Mouse (Mus musculus): ENCODE results near the gene Glis1. TPM values are rescaled to one million over a fixed set of nuclear protein-coding genes. Genes with fewer than 3 reads are reported as not detected.
A peak's percentile ranks its signal among the peaks of the same experiment; 100 is the strongest.

The Glis1 gene
- total and polyA plus RNA-seq, 2 experiments from 2014 or later = 0.11 TPM; not detected in 1

DNA sequence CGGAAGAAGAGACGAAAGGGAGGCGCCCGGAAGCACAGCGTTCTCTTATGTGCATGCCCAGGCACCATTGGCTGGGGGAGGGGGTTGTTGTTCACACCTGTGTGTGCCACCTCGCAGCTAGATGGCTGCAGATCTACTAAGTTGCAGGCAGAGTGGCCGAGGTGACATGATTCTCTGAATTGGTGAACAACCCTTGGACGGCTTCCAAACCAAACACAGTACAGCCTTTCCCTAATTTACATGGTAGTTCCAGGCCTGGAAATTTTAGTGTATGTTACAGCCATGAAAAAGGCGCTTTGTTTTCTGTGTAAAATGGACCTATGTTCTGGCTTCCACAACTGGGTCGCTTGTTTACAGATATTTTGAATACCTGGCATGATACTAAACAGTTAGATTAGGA, 115.7 kb downstream of the Glis1 start:
- WGBS = 80% methylated on average over 10 of the region's 10 CpGs
- no peak for DNase-seq (ENCODE audit: low spot score)
- no peak overlapping the region for H3K4me2 ChIP-seq (ENCODE audit: low read depth, low read length)
- no peaks in the 10 kb centered on the region for H3K27me3 ChIP-seq (ENCODE audit: control insufficient read depth, insufficient read depth, low read length)
- H3K9ac ChIP-seq (replicated peaks; ENCODE audit: low read depth, low read length) = no peak overlapping the region
- peaks cover 4% of the 10 kb centered on the region; the same call in 1 of the 2 replicates for H3K4me1 ChIP-seq (ENCODE audit: control insufficient read depth, insufficient read depth)
- no peaks in the 10 kb centered on the region for H3K36me3 ChIP-seq (replicated peaks; ENCODE audit: control insufficient read depth, insufficient read depth, low read length)
- ATAC-seq (ENCODE audit: insufficient read depth, low read depth) = no peak
- H3K27ac ChIP-seq (ENCODE audit: low read depth) = no peak overlapping the region
- no peak for TF ChIP-seq EP300 (IDR thresholded peaks at IDR 0.05; ENCODE audit: low read depth)
- TF ChIP-seq CTCF (IDR thresholded peaks at IDR 0.05; ENCODE audit: low read depth) = no peak
- H3K9me3 ChIP-seq (replicated peaks; ENCODE audit: control insufficient read depth, low read length) = no peaks in the 10 kb centered on the region
- H3K4me3 ChIP-seq (ENCODE audit: low read depth, low read length) = no peak overlapping the region

DNA sequence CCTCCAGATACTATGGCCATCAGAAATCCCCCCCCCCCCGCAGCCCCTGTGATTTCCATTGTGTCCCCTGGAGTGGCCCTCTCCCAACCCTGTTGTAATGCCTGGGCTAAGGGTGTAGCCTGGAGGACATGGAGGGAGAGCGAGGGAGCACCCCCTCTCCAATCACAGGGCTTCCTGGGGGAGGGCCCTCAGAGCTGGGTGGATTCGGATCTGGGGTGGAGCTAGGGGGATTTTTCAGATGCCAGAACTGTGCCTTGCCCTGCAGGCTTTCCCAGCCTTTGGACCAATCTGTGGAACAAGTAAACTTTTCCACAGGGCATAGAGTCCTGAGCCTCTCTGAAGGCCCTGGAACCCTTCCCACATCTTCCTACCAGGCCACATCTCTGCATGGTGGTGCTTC, 116.2 kb downstream of the Glis1 start:
- Histone ChIP-seq H3K4me3 (ENCODE audit: low read depth, low read length) (no peak overlapping the region), H3K9ac (replicated peaks; ENCODE audit: low read depth, low read length) (no peak overlapping the region), H3K9me3 (replicated peaks; ENCODE audit: control insufficient read depth, low read length) (no peaks in the 10 kb centered on the region), H3K4me1 (ENCODE audit: control insufficient read depth, insufficient read depth) (peaks cover 4% of the 10 kb centered on the region; the same call in 1 of the 2 replicates), H3K4me2 (ENCODE audit: low read depth, low read length) (no peak overlapping the region), H3K27me3 (ENCODE audit: control insufficient read depth, insufficient read depth, low read length) (no peaks in the 10 kb centered on the region), H3K36me3 (replicated peaks; ENCODE audit: control insufficient read depth, insufficient read depth, low read length) (no peaks in the 10 kb centered on the region), H3K27ac (ENCODE audit: low read depth) (no peak overlapping the region)
- DNase-seq (ENCODE audit: low spot score) (no peak), ATAC-seq (ENCODE audit: insufficient read depth, low read depth) (no peak; the same call in 1 of the 2 replicates)
- 71% methylated on average over 3 of the region's 3 CpGs for WGBS
- TF ChIP-seq CTCF (IDR thresholded peaks at IDR 0.05; ENCODE audit: low read depth) = no peak
- no peak for TF ChIP-seq EP300 (IDR thresholded peaks at IDR 0.05; ENCODE audit: low read depth)

DNA sequence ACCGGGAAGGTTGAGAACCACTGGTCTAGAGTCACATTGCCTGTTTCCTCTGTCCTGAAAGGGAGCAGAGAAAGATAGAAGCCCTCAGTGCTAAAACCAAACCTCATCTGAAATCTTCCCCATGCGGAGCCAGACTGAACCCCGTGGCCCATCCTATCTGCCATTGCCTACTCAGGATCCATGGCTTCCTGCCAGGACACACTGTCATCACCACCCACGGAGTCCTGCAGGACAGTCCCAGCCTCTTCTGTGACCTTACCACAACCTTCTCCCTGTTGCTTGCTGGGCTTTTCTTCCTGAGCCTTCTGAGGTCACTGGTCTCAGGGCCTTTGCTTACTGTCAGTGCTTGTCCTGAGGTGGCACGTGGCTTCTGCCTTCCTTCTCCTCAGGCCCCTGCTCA, 118.3 kb downstream of the Glis1 start:
- DNase-seq (ENCODE audit: low spot score) = peak; percentile 50

DNA sequence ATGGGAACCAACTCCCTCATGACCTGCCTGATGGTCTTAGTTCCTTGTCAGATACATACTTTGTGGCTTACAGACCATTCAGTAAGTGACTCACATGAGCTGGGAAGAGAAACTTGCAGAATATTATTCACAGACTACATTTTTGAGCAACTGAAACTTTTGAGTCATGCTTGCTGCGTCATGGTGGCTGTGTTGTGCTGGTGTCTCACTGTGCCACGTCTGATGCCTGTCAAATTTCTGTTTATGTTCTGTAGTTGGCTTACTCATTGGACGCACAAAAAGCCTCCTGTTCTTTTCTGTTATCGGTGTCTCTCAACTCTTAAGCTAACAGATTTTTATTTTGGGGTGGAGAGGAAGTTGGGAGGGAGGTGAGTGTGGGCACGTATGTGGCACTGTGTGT, 119.4 kb downstream of the Glis1 start:
- no peak for TF ChIP-seq CTCF (IDR thresholded peaks at IDR 0.05; ENCODE audit: low read depth)
- no peak for TF ChIP-seq EP300 (IDR thresholded peaks at IDR 0.05; ENCODE audit: low read depth)
- 72% methylated on average over 5 of the region's 5 CpGs for WGBS
- Histone ChIP-seq H3K9ac (replicated peaks; ENCODE audit: low read depth, low read length) (no peak overlapping the region), H3K4me1 (ENCODE audit: control insufficient read depth, insufficient read depth) (peaks cover 4% of the 10 kb centered on the region; the same call in 1 of the 2 replicates), H3K36me3 (replicated peaks; ENCODE audit: control insufficient read depth, insufficient read depth, low read length) (no peaks in the 10 kb centered on the region), H3K9me3 (replicated peaks; ENCODE audit: control insufficient read depth, low read length) (no peaks in the 10 kb centered on the region), H3K27me3 (ENCODE audit: control insufficient read depth, insufficient read depth, low read length) (no peaks in the 10 kb centered on the region), H3K27ac (ENCODE audit: low read depth) (no peak overlapping the region), H3K4me3 (ENCODE audit: low read depth, low read length) (no peak overlapping the region), H3K4me2 (ENCODE audit: low read depth, low read length) (no peak overlapping the region)
- ATAC-seq (ENCODE audit: insufficient read depth, low read depth) (no peak), DNase-seq (ENCODE audit: low spot score) (no peak)

More for the DNA sequence above, 118.3 kb downstream of the Glis1 start:
- peak; percentile 79 for ATAC-seq (ENCODE audit: insufficient read depth, low read depth)
- Histone ChIP-seq H3K9me3 (replicated peaks; ENCODE audit: control insufficient read depth, low read length) (no peaks in the 10 kb centered on the region), H3K4me1 (ENCODE audit: control insufficient read depth, insufficient read depth) (peaks cover 4% of the 10 kb centered on the region; the same call in 1 of the 2 replicates), H3K4me3 (ENCODE audit: low read depth, low read length) (no peak overlapping the region), H3K27ac (ENCODE audit: low read depth) (no peak overlapping the region), H3K9ac (replicated peaks; ENCODE audit: low read depth, low read length) (no peak overlapping the region), H3K36me3 (replicated peaks; ENCODE audit: control insufficient read depth, insufficient read depth, low read length) (no peaks in the 10 kb centered on the region), H3K4me2 (ENCODE audit: low read depth, low read length) (no peak overlapping the region), H3K27me3 (ENCODE audit: control insufficient read depth, insufficient read depth, low read length) (no peaks in the 10 kb centered on the region)
- whole genome bisulfite sequencing = 25% methylated on average over 5 of the region's 5 CpGs
- TF ChIP-seq EP300 (IDR thresholded peaks at IDR 0.05; ENCODE audit: low read depth) = no peak
- TF ChIP-seq CTCF (IDR thresholded peaks at IDR 0.05; ENCODE audit: low read depth) = no peak

DNA sequence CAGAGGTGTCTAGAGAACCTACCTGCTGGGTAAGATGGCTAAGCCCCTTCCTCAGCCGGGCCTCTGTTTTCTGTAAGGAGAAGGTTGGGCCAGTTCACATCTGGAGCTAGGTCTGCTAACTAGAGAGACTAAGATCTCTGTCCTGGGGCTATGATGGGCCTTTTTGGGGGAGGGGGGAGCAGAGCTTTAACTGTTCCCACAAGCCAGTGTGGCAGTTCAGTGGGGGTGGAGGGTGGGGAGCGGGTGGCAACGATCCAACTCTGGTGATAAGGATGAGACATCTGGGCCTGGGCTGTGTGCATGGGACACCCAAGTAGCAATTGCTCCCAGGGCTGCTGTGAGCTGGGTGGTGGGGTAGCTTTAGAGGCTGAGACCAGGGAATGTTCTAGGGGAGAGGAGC, 124.4 kb downstream of the Glis1 start:
- no peak overlapping the region for H3K4me3 ChIP-seq (ENCODE audit: low read depth, low read length)
- no peaks in the 10 kb centered on the region for H3K9me3 ChIP-seq (replicated peaks; ENCODE audit: control insufficient read depth, low read length)
- DNase-seq (ENCODE audit: low spot score) = no peak
- H3K4me1 ChIP-seq (ENCODE audit: control insufficient read depth, insufficient read depth) = no peaks in the 10 kb centered on the region
- H3K36me3 ChIP-seq (replicated peaks; ENCODE audit: control insufficient read depth, insufficient read depth, low read length) = no peaks in the 10 kb centered on the region
- WGBS = 44% methylated on average over 3 of the region's 3 CpGs
- no peak overlapping the region for H3K27ac ChIP-seq (ENCODE audit: low read depth)
- no peak for TF ChIP-seq EP300 (IDR thresholded peaks at IDR 0.05; ENCODE audit: low read depth)
- no peak for TF ChIP-seq CTCF (IDR thresholded peaks at IDR 0.05; ENCODE audit: low read depth)
- H3K9ac ChIP-seq (replicated peaks; ENCODE audit: low read depth, low read length) = no peak overlapping the region
- no peaks in the 10 kb centered on the region for H3K27me3 ChIP-seq (ENCODE audit: control insufficient read depth, insufficient read depth, low read length)
- ATAC-seq (ENCODE audit: insufficient read depth, low read depth) = no peak
- no peak overlapping the region for H3K4me2 ChIP-seq (ENCODE audit: low read depth, low read length)

DNA sequence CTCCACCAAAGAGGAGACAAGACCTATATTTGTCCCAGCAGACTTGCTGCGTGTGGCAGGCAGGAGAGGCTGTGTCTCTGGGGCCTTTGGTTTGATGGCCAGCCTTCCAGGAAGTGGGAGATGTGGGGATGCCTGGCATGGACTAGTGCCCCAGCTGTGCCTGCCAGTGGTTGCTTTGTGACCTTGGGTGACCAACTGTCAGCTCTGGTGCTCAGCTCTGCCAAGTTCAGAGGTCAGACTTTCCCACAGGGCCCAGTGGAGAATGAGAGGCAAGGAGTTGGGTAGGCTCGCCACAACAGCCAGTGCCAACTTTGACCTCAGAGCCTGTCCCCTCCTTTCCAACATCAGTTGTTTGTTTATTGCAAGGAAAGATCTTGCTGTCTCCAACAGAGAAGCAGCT, 126.7 kb downstream of the Glis1 start:
- no peak overlapping the region for H3K27ac ChIP-seq (ENCODE audit: low read depth)
- H3K36me3 ChIP-seq (replicated peaks; ENCODE audit: control insufficient read depth, insufficient read depth, low read length) = no peaks in the 10 kb centered on the region
- H3K4me3 ChIP-seq (ENCODE audit: low read depth, low read length) = no peak overlapping the region
- no peaks in the 10 kb centered on the region for H3K27me3 ChIP-seq (ENCODE audit: control insufficient read depth, insufficient read depth, low read length)
- H3K9ac ChIP-seq (replicated peaks; ENCODE audit: low read depth, low read length) = no peak overlapping the region
- no peaks in the 10 kb centered on the region for H3K4me1 ChIP-seq (ENCODE audit: control insufficient read depth, insufficient read depth)
- 84% methylated on average over 2 of the region's 2 CpGs for WGBS
- no peak overlapping the region for H3K4me2 ChIP-seq (ENCODE audit: low read depth, low read length)
- no peak for ATAC-seq (ENCODE audit: insufficient read depth, low read depth)
- TF ChIP-seq EP300 (IDR thresholded peaks at IDR 0.05; ENCODE audit: low read depth) (no peak), CTCF (IDR thresholded peaks at IDR 0.05; ENCODE audit: low read depth) (no peak)
- DNase-seq (ENCODE audit: low spot score) = no peak
- H3K9me3 ChIP-seq (replicated peaks; ENCODE audit: control insufficient read depth, low read length) = no peaks in the 10 kb centered on the region

Data from heart, postnatal 0 days (tissue).